Mouse (Mus musculus) liver, embryonic 11.5 days (tissue): ENCODE measurements around the gene Tfpi. TPM values are rescaled to one million over a fixed set of nuclear protein-coding genes. Genes with fewer than 3 reads are reported as not detected.

Experiments used
- ATAC-seq: fragments of 200-750 bp; cut with Nextera tagmentation; replicated peaks from 2 replicates; pipeline ENCODE4 v1.8.0; 2017; ENCODE audit warnings: moderate number of reproducible peaks, mild to moderate bottlenecking, moderate TSS enrichment, moderate library complexity; ENCODE audit not compliant: low FRiP score
- DNase-seq: peaks from one replicate; pipeline ENCODE4 v3.0.0-alpha.2; 2017; ENCODE audit warnings: low spot score
- H3K27ac ChIP-seq: fragments of 300-500 bp; sonication (generic); 2 replicates; pipeline ENCODE4 v1.5.1; 2014; ENCODE audit warnings: mild to moderate bottlenecking, low read depth, low read length, control low read depth
- H3K27me3 ChIP-seq: fragments of 300-500 bp; sonication (generic); replicated peaks from 2 replicates; pipeline ENCODE4 v1.6.1; 2014; ENCODE audit warnings: low read length, mixed read lengths; ENCODE audit not compliant: control insufficient read depth, insufficient read depth
- H3K36me3 ChIP-seq: fragments of 300-500 bp; sonication (generic); 2 replicates; pipeline ENCODE4 v1.6.1; 2014; ENCODE audit warnings: mild to moderate bottlenecking, low read length, moderate library complexity, mixed read lengths; ENCODE audit not compliant: control insufficient read depth, insufficient read depth
- H3K4me1 ChIP-seq: fragments of 300-500 bp; sonication (generic); replicated peaks from 2 replicates; pipeline ENCODE4 v1.6.1; 2014; ENCODE audit warnings: low read length, mixed read lengths; ENCODE audit not compliant: control insufficient read depth, insufficient read depth
- H3K4me2 ChIP-seq: fragments of 300-500 bp; sonication (generic); 2 replicates; pipeline ENCODE4 v1.6.1; 2014; ENCODE audit warnings: mild to moderate bottlenecking, control low read depth, moderate library complexity
- H3K4me3 ChIP-seq: fragments of 300-500 bp; sonication (generic); 2 replicates; pipeline ENCODE4 v1.5.1; 2014; ENCODE audit warnings: low read depth, low read length, control low read depth
- H3K9ac ChIP-seq: fragments of 300-500 bp; sonication (generic); 2 replicates; pipeline ENCODE4 v1.6.1; 2014; ENCODE audit warnings: low read depth, low read length, control low read depth
- H3K9me3 ChIP-seq: fragments of 300-500 bp; sonication (generic); 2 replicates; pipeline ENCODE4 v1.6.1; 2016; ENCODE audit warnings: low read length, inconsistent platforms, mixed read lengths; ENCODE audit not compliant: control insufficient read depth
- WGBS: fragments of 180-500 bp; shearing (Covaris S2); extraction: QIAGEN DNeasy Blood & Tissue Kit; methylation state at CpG from one replicate; pipeline ENCODE4 v1.1.7; 2014; 5-methylcytosine and 5-hydroxymethylcytosine counted together
- polyA plus RNA-seq: library from polyadenylated mRNA; unstranded; fragments of >200 nt; fragmentation: Nextera tagmentation; extraction: Ambion mirVana; gene quantifications from 2 replicates; pipeline ENCODE4 v1.2.1, GENCODE M21; 2014

Gene Tfpi
- polyA plus RNA-seq, 1 experiment from 2014 or later, result 41.9 TPM

GRCm38 (mm10) chr2:84487705-84488291 lies 11.2 kb upstream of the Tfpi start:
- Histone ChIP-seq H3K9ac (no peak overlapping the region), H3K27me3 (no peaks in the 10 kb centered on the region), H3K9me3 (no peaks in the 10 kb centered on the region), H3K4me3 (no peak overlapping the region), H3K27ac (no peak overlapping the region), H3K36me3 (no peaks in the 10 kb centered on the region), H3K4me2 (no peak overlapping the region), H3K4me1 (no peaks in the 10 kb centered on the region)
- WGBS, result 62% methylated on average over 9 of the region's 9 CpGs
- ATAC-seq, result no peak
- DNase-seq, result no peak

- DNase-seq, result no peak
- Histone ChIP-seq H3K9ac (no peak overlapping the region), H3K4me1 (no peaks in the 10 kb centered on the region), H3K27ac (no peak overlapping the region), H3K27me3 (no peaks in the 10 kb centered on the region), H3K4me2 (peak overlapping the region; percentile 9; the same call in 1 of the 2 replicates), H3K9me3 (no peaks in the 10 kb centered on the region), H3K4me3 (no peak overlapping the region), H3K36me3 (no peaks in the 10 kb centered on the region)
- no peak for ATAC-seq
- 25% methylated on average over 7 of the region's 7 CpGs for WGBS
These were observed 5.3 kb upstream of the Tfpi start for GRCm38 (mm10) chr2:84481863-84482262.

- DNase-seq, result no peak
- Histone ChIP-seq H3K9ac (no peak overlapping the region), H3K4me1 (peaks cover 3% of the 10 kb centered on the region; the same call in 1 of the 2 replicates)
These were observed 2.5 kb upstream of the Tfpi start for GRCm38 (mm10) chr2:84479036-84479435.

GRCm38 (mm10) chr2:84477759-84478158 lies 1.2 kb upstream of the Tfpi start:
- no peak overlapping the region for H3K4me3 ChIP-seq
- DNase-seq (no peak), ATAC-seq (no peak)
- H3K9ac ChIP-seq, result no peak overlapping the region
- H3K4me2 ChIP-seq, result no peak overlapping the region
- H3K4me1 ChIP-seq, result peaks cover 4% of the 10 kb centered on the region; the same call in 1 of the 2 replicates
- no peaks in the 10 kb centered on the region for H3K27me3 ChIP-seq
- H3K9me3 ChIP-seq, result no peaks in the 10 kb centered on the region
- 88% methylated on average over 6 of the region's 6 CpGs for WGBS
- no peak overlapping the region for H3K27ac ChIP-seq
- peaks cover 4% of the 10 kb centered on the region; the same call in 1 of the 2 replicates for H3K36me3 ChIP-seq

More at GRCm38 (mm10) chr2:84479036-84479435, 2.5 kb upstream of the Tfpi start:
- Histone ChIP-seq H3K36me3 (no peaks in the 10 kb centered on the region), H3K27me3 (no peaks in the 10 kb centered on the region), H3K9me3 (no peaks in the 10 kb centered on the region), H3K27ac (no peak overlapping the region), H3K4me3 (no peak overlapping the region), H3K4me2 (peak overlapping the region; percentile 44)
- ATAC-seq, result no peak
- 18% methylated on average over 3 of the region's 3 CpGs for WGBS

- H3K4me2 ChIP-seq, result peak overlapping the region; percentile 69
- H3K9me3 ChIP-seq, result no peaks in the 10 kb centered on the region
- H3K27me3 ChIP-seq, result no peaks in the 10 kb centered on the region
- peak overlapping the region; percentile 63; the same call in 1 of the 2 replicates for H3K27ac ChIP-seq
- H3K9ac ChIP-seq, result peak overlapping the region; percentile 59
- ATAC-seq (peak; percentile 48; the same call in 1 of the 2 replicates), DNase-seq (no peak)
- H3K4me3 ChIP-seq, result peak overlapping the region; percentile 35
- H3K36me3 ChIP-seq, result peaks cover 4% of the 10 kb centered on the region; the same call in 1 of the 2 replicates
- WGBS, result 21% methylated on average over 3 of the region's 3 CpGs
- H3K4me1 ChIP-seq, result peaks cover 4% of the 10 kb centered on the region; the same call in 1 of the 2 replicates
These were observed 444 bp downstream of the Tfpi start for GRCm38 (mm10) chr2:84476131-84476530.

- Histone ChIP-seq H3K27me3 (no peaks in the 10 kb centered on the region), H3K36me3 (peaks cover 4% of the 10 kb centered on the region; the same call in 1 of the 2 replicates), H3K4me2 (peak overlapping the region; percentile 69), H3K27ac (peak overlapping the region; percentile 63; the same call in 1 of the 2 replicates), H3K4me3 (peak overlapping the region; percentile 35), H3K9ac (peak overlapping the region; percentile 59), H3K9me3 (no peaks in the 10 kb centered on the region), H3K4me1 (peaks cover 4% of the 10 kb centered on the region; the same call in 1 of the 2 replicates)
- 13% methylated on average over 1 of the region's 1 CpGs for WGBS
- DNase-seq (no peak), ATAC-seq (no peak)
These were observed 974 bp downstream of the Tfpi start for GRCm38 (mm10) chr2:84475601-84476000.

GRCm38 (mm10) chr2:84474651-84475050 lies 1.9 kb downstream of the Tfpi start:
- peaks cover 4% of the 10 kb centered on the region; the same call in 1 of the 2 replicates for H3K36me3 ChIP-seq
- H3K4me1 ChIP-seq, result peaks cover 4% of the 10 kb centered on the region; the same call in 1 of the 2 replicates
- no peak overlapping the region for H3K9ac ChIP-seq
- H3K9me3 ChIP-seq, result no peaks in the 10 kb centered on the region
- no peak overlapping the region for H3K4me2 ChIP-seq
- ATAC-seq (no peak), DNase-seq (no peak)
- no peak overlapping the region for H3K27ac ChIP-seq
- 11% methylated on average over 6 of the region's 6 CpGs for WGBS
- H3K4me3 ChIP-seq, result no peak overlapping the region
- H3K27me3 ChIP-seq, result no peaks in the 10 kb centered on the region

GRCm38 (mm10) chr2:84473941-84474530 lies 2.5 kb downstream of the Tfpi start:
- H3K4me2 ChIP-seq, result no peak overlapping the region
- H3K4me1 ChIP-seq, result peaks cover 4% of the 10 kb centered on the region; the same call in 1 of the 2 replicates
- DNase-seq, result no peak
- H3K27ac ChIP-seq, result no peak overlapping the region
- H3K4me3 ChIP-seq, result no peak overlapping the region
- no peak overlapping the region for H3K9ac ChIP-seq
- 70% methylated on average over 14 of the region's 14 CpGs for WGBS
- H3K36me3 ChIP-seq, result peaks cover 4% of the 10 kb centered on the region; the same call in 1 of the 2 replicates
- no peaks in the 10 kb centered on the region for H3K9me3 ChIP-seq
- H3K27me3 ChIP-seq, result no peaks in the 10 kb centered on the region
- no peak for ATAC-seq
